Mouse (Mus musculus): ENCODE data around the gene Txndc15.

Txndc15 gene

GRCm38 (mm10) chr13:55732121-55732520, 17.7 kb downstream of the Txndc15 start:
- no peak for DNase-seq

DNA sequence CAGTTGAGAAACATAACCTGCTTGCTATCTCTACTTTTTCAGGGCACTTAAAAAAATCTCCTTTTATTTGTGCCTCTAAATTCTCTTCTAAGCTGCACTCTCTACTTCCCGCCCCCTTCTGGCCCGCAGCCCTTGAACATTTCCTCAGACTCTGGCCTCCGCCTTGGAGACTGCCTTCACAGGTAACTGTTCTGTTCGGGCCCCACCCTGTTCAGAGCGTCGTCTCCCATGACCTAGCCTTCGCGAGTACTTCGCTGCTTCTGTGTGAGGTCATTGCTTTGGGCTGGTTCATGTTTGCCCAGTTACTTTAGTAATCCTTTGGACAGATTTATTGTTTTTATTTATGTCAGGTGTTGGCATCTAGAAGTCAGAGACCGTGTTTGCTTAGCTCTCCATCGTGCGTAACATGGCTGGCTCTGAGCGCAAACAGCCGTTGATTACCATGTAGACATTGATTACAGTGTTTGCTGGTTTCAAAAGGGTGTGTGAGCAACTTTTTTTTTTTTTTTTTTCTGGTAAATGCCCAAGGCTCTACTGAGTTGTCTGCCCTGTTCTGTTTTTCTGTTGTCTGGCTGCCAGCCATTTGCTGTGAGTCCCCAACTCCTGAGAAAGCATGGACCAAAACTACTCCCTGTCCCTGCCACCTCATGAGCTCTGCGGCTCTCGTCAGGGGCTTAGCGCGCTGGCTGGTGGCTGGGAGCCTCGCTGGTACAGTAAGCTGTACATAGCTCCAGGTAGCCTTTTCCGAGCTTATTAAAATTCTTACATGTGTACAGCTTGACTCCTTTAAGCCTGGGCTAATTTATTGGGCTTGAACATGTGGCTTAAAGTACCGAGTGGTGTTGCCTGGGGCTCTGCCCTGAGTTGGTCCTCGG, 19.4 kb downstream of the Txndc15 start:
- DNase-seq = no peak

- no peak for DNase-seq
Observed at GRCm38 (mm10) chr13:55737885-55738284, 23.4 kb downstream of the Txndc15 start.

DNA sequence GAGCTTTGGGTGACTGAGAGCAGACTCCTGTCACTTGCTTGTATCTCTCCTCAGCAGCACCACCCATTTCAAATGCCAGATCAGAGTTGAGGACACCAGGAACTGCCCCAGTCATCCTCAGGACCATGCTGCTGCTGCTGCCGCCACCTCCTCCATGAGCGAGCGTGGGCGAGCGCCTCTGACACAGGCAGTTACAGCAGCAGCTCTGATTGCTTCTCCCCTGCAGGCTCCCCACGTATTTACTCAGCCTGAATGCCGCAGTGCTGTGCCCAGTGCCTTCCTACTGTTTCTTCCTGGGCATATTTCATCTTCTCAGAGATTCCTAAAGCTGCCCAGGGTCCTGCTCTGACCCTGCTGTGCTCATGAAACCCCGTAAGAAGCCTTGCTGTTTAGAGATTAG, 27.9 kb downstream of the Txndc15 start:
- no peak for DNase-seq

GRCm38 (mm10) chr13:55754380-55754779, 39.9 kb downstream of the Txndc15 start:
- DNase-seq = no peak

DNA sequence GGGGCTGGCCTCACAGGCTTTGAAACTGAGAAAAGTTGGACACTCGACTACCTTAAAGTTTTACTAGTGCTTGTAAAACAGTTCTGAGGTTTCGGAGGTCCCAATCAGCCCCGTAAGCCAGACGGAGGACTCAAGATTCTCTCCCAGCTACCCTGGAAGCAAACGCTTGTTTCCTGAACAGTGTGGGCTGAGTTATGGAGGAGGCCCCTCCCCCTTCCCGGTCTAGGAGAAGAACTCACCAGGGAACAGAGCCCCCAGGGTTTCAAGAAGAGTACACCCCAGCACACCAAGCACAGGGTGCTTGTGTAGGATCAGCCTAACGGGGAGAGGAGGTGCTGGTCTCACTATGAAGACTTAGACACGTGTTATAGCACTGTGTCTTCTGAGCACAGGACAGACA, 42.3 kb downstream of the Txndc15 start:
- no peak for DNase-seq

GRCm38 (mm10) chr13:55757645-55758044, 43.2 kb downstream of the Txndc15 start:
- no peak for DNase-seq

DNA sequence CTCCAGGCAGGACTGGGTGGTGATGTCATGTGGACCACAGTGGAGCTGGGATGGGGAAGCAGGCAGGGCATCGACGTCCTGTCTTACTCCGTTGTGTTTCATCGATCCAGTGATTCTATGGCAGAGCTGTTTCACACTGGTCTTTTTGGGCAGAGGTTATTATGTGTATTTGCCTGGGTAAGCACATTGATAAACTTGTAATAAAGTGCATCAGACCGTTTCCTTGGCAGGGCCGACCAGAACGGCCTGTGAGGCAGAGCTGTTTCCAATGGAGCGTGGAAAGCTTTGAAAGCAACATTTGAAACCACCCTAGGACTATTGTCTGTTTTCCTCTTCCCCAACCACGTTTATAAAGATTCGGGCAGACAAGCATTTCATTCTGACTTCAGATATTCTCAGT, 46.1 kb downstream of the Txndc15 start:
- DNase-seq = no peak

DNA sequence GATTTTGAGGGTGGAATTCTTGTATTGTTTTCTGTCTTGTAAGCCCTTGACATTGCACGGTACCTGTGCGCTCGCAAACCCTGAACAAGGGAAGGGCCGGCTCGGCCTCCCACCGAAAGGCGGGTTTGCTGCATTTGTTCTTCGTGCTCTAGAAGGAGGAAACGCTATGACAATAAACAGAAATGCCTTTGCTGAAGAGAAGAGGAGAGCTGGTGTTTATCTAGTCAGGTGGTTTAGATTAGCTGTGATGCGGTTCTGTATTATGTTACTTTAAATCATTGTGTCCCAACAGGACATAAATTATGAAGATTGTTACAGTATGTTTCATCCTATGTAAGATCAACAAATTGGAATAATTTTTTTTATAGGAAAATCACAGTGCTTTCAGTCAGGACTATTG, 47.0 kb downstream of the Txndc15 start:
- DNase-seq = no peak

GRCm38 (mm10) chr13:55774352-55774751, 59.9 kb downstream of the Txndc15 start:
- DNase-seq = no peak

DNA sequence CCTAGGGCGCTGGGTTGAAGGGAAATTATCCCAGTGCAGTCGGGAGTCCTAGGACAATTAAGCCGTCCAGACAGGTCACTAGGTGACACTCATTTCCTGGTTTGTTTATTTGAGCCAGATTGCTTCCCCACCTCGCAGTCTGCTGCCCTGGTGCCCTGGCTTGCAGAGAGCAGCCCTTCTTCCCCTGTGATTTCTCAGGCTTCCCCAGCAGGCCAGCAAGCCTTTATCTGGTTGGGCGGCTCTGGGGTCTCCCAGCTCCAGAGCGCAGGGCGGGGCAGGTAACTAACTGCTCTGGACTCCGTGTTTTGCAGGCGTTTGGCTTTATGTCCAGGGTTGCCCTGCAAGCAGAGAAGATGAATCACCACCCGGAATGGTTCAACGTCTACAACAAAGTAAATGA, 60.6 kb downstream of the Txndc15 start:
- DNase-seq = no peak
